Mouse (Mus musculus) 3T3-L1 (cell line): ENCODE data around the gene Gm42957.
A peak's percentile ranks its signal among the peaks of the same experiment; 100 is the strongest.
"Not testable (repeated sequence)": the region's sequence is repeated elsewhere in the genome, so short reads cannot be mapped to it uniquely, and the experiment has no call there.

Experiments used
- DNase-seq: peaks from one replicate; pipeline ENCODE4 v3.0.0-alpha.2; 2015; ENCODE audit warnings: low read depth, low spot score

Gene Gm42957

DNA sequence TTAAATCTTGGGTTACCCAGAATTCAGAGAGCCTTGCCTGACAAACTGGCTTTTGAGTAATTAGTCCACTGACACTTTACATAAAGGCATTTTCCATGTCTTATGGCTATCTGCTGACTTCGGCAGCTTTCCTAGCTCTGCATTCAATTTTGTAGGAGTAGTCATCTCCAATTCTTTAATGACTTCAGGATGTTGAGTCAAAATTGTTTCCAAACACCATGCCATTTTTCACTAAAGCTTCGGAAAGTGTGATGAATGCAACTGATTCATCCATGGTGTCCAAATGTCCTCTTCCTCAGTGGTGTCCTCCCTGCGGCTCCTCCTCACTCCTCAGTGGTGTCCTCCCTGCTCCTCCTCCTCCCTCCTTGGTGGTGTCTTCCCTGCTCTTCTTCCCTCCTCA is 17.3 kb upstream of the Gm42957 start:
- no peak for DNase-seq

DNA sequence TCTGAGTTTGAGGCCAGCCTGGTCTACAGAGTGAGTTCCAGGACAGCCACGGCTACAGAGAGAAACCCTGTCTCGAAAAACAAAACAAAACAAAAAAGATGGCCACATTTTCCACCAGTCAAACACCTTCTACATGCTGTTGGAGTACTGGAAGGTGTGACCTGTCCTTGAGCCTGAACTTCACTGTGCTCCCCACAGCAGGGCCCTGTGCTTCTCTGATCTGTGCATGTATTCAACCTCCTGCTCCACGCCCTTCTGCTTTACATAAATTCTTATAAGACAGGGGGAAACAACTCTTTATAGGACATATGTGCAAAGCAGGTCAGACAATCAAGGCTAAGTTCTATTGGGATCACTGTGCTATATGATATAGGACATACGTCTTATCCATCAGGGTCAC is 12.1 kb upstream of the Gm42957 start:
- DNase-seq, result no peak

DNA sequence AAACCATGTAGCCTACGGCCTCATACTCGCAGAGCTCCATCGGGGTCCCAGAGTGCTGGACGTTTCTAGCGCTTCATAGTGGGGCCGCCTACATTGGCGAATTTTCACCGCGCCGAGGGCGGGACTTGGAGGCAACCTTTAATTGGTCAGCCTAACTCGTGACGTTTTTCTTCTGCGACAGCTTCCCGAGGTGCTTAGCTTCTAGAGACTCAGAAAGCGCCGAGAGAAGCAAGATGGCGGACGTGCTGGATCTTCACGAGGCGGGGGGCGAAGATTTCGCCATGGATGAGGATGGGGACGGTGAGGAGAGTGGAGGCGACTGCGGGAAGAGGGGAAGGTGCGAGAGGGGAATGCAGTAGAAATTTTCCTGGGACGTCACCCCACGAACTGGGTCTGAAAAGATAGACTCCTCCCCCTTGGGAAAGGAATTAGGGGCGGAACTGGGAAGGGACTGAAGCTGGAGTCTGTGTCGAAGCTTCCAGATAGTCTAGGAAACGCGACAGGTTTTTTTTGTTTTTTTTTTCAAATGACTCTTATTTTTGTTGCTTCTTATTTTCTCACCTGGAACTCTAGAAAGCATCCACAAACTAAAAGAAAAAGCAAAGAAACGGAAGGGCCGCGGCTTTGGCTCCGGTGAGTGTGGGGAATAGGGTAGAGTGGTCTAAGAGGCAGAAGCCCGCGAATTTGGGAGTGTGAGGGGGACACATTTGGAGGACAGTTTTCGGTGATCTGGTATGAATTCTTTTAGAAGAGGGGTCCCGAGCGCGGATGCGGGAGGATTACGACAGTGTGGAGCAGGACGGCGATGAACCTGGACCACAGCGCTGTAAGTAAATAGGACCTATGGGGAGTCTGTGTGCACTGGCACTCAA is 5.3 kb upstream of the Gm42957 start, which contains the start of gene Rbm8a:
Gene Rbm8a, plus strand, starts transcription at position 205 of the 872 bp plus-strand sequence.
- DNase-seq, result peak; percentile 99

DNA sequence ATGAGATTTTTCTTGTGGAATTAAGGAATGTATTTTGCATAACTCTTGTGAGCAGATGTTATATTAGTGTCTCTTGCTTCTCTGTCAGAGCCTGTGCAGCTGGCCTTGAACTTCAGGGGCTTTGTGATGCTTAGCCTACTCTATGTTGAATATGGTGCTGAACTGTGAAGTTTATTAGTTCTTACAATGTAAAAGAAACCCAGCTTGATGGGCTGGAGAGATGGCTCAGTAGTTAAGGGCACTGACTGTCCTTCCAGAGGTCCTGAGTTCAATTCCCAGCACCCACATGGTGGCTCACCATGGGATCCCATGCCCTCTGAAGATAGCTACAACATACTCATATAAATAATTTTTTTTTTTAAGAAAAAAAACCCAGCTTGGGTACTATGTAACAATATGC is 3.2 kb upstream of the Gm42957 start:
- DNase-seq, result no peak

DNA sequence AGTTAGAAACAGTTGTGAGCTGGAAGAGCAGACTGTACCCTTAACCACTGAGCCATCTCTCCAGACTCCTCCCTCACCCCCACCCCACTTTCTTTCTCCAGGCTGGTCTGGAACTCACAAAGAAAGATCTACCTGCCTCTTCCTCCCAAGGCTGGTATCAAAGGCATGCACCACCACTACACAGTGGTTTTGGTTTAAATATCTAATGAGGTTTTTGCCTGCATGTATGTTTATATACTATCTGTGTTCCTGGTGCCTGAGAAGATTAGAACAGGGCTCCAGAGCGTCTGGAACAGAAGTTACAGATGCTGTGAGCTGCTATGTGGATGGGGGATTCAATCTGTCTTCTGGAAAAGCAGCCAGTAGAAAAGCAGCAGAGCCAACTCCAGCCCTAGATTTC is 1.3 kb upstream of the Gm42957 start:
- DNase-seq, result no peak

DNA sequence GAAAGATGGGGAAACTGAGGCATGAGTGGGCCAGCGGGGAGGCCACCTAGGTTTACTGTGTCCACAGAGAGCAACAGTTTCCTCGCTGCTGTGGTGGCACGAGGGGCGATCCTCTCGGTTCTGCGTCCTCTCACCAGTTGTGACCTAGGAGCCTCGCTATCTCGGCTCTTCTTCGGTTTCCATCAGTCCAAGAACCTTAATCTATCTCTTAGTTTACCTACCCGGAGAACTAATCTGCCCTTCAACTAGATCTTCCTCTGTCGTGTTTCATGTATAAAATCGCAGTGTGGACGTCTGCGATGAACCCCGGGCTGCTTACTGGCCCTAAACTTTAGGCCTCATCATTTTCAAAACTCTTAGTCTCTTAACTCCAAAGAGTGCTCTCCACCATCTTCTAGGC is 632 bp downstream of the Gm42957 start:
- no peak for DNase-seq

DNA sequence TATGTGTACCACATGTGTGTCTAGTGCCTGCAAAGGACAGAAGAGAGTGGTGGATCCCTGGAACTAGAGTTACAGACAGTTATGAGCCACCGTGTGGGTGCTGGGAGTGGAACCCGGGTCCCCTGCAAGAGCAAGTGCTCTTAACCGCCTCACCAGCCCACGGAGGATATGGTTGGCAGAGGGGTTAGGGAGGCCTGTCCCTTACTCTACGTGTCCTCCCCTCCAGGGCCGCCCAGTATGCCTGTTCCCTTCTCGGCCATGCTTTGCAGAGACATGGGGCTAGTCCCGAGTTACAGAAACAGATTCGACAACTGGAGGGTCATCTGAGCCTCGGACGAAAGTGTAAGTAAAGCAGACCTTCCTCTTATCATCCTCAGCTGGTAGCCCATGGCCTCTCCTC is 1.2 kb downstream of the Gm42957 start:
- DNase-seq, result no peak

DNA sequence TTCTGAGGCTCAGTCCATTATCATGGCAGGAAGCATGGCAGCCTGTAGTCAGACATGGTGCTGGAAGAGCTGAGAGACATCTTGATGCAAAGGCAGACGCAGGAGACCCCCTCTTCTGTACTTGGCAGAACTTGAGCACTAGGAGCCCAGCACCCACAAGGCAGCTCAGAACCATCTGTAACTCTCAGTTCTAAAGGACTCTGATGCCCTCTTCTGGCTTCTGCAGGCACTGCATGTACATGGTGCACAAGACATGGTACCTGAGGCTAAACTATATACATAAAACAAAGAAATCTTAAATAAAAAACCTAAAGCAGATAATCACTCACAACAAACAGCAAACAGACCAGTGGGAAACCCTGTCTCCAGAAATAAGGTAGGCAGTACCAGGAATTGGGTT is 3.9 kb downstream of the Gm42957 start:
- peak; percentile 85 for DNase-seq

DNA sequence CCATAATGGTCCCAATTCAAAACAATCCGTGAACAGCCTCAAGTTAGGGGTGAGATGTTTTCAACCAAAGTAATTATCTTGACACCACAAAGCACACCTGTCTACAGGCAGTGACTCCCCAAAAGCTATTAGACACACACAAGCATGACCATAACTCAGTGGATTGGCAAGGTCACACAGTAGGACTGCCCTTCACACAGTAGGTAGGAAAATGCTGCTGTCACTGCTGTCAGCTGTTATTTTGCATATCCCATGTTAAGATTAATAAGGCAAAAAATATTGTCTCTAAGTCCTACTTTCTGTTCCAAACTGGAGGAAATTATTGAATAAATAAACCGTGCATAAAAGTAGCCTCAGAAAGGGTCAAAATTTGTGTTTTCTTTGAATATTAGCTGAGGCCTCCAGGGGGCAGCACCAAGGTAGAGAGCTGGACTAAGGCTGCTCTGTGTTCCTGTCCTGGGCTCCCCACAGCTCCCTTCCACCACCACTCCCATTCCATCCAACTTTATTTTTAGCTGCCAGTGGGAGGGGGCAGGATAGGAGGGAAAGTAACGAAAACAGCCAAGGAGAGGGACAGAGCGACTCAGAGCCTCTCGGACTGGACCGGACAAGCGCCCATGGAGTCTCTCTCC is 9.9 kb downstream of the Gm42957 start, which contains the start of gene Itga10:
Gene Itga10, plus strand, starts transcription at position 567 of the 632 bp plus-strand sequence.
- peak; percentile 83 for DNase-seq

DNA sequence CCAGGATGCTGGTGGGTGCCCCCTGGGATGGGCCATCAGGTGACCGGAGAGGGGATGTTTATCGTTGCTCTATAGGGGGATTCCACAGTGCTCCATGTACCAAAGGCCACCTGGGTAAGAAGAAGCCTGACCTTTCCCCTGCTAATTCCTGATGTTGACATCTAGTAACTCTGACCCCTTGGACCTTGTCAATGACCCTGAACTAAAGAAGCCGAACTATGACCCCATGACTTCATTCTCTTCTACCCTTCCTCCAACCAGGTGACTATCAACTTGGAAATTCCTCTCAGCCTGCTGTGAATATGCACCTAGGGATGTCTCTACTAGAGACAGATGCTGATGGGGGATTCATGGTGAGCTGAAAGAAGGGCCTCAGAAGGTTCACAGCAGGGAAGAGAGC is 12.1 kb downstream of the Gm42957 start:
- no peak for DNase-seq

DNA sequence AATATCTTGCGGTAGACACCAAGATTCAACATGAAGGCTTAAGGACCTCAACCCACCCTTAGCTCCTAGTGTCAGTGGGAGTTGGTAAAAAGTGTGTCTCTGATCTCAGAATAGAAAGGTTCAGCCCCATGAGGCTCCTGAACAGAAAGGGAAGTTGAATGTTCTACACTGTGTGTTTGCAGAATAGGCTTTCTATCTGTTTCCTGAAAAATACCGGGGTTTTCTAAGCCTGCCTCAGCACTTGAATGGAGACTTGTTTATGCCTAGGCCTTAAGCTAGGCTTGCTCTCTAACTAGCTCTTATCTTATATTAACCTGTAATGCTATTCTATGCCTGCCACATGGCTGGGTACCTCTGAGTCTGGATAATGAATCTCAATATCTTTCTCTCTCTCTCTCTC is 25.6 kb downstream of the Gm42957 start:
- DNase-seq, result no peak

DNA sequence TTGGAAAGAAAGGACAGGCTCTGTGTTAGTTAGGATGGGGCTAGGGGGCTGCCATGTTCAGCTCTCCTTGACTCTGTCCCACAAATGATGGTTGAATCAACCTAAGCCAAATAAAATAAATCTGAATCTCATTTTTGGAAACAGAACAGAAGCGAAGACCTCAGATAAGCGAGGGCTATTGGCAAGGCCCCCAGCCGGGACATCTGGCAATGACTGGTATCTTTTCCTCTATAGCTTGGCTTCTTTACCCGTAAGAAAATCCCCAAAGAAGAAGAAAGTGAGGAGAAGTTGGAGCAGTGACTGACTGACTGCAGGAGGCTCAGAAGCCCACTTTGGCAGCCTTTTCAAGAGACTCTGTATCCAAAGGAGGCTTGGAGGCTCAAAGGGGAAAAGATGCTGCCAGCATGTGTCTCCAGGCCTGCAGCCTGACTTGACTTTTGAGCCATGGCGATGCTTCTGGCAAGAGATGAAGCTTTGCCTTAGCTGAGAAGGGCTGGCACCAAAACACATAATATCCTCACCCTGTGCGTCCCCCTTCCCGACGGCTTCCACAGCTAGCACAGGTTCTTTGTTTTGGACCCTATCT is 27.6 kb downstream of the Gm42957 start:
- peak; percentile 60 for DNase-seq

DNA sequence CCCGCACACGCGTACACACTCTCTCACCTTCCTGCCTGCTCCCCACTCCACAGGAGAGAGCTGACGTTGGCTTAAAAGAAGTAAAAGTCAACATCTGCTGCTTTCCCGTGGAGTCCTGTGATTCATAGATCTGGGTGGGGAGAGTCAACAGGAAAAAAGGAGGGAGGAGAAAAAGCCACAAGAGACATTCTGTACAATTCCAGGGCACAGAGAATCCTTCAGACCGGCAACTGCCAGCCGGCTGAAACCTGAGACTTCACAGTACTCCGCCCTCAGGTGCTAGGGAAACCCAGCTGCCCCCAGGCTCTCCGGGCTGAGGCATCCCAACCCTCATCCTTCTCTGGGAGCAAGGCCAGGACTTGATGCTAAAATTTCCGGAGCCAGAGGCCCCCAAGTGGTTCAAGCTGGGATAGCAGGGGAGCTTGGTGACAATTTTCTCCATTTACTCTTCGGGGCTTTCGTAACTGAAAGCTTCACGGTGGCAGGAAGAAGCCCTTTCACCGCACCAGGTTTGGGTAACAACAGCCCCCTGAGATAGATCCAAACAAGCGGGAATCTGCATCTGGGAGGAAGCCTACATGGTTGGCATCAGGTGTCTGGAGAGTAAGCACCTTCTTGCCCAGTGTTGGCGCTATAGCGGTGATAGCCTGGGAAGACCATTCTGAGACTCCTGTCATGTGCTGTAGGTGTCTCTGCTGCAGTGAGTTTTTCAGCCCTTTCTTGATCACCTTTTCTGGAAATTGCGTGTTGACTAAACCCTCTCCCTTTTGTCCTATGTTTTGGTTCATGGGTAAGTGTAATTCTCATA is 28.4 kb downstream of the Gm42957 start:
- peak; percentile 99 for DNase-seq

DNA sequence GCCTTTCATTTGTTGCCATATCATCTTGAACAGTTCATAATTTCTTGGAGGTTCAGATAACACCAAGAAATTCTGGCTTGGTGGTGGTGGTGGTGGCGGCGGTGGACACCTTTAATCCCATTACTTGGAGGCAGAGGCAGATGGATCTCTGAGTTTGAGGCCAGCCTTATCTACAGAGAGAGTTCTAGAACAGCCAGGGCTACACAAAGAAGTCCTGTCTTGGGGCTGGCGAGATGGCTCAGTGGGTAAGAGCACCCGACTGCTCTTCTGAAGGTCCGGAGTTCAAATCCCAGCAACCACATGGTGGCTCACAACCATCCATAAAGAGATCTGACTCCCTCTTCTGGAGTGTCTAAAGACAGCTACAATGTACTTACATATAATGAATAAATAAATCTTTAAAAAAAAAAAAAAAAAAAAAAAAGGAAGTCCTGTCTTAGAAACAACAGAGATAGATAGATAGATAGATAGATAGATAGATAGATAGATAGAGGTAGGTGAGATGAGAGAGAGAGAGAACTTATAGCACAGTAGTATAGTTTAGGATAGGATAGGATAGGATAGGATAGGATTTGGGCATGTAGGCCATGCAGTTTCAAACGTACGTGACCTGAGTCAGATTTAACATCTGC is 30.6 kb downstream of the Gm42957 start:
- DNase-seq, result not testable (repeated sequence)

DNA sequence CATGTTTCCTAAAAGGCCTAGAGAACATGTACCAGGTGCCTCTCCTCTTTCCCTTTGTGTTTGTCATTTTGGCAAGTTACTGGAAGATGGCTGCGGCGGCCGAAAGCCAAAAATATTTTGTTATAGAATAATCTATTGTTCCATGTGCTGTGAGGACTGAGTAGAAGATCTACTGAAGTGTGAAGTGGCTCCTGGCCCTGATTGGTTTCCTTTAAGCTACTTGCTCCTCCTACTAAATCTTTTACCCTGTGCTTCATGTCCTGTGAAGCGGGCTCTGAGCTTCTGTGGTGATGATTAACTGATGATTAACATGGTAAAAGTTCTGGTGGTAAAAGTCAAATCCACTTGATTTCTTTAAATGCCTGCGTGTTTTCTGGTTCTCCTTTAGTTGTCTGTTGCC is 31.6 kb downstream of the Gm42957 start:
- no peak for DNase-seq

DNA sequence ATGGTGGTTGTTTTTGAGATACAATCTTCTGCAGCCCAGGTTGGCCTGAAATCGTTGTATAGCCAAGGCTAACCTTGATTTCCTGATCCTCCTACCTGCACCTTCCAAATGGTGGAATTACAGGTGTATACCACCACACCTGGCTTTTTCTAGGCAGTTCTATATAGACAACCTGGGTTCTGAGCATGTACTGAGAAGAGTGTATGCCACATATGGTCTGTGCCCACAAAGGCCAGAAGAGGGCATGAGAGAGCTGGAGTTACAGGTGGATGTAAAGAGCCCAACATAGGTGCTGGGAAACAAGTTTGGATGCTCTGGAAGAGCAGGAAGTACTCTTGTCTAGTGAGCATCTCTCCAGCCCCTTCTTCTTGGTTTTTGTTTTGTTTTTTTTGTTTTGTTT is 32.0 kb downstream of the Gm42957 start:
- DNase-seq, result peak; percentile 76

DNA sequence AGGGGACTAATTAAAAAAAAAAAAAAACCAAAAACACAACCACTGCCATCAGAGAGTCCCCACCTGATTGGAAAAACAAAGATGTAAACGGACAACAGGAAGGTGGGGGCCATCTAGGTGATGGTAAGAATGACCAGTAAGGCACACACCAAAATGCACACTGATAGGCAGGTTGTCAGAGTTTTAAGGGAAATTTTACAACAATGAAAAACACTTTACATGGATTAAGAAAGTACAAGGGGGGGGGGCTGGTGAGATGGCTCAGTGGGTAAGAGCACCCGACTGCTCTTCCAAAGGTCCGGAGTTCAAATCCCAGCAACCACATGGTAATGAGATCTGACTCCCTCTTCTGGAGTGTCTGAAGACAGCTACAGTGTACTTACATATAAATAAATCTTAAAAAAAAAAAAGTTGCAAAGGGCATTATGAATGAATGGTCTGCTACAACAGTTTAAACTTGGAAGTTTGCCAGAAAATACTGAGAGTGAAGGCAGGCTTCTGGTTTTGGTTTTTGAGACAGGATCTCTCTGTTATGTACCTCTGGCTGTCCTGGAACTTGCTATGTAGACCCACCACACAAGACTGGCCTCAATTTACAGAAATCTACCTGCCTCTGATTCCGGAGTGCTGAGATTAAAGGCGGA is 33.3 kb downstream of the Gm42957 start:
- DNase-seq, result no peak

DNA sequence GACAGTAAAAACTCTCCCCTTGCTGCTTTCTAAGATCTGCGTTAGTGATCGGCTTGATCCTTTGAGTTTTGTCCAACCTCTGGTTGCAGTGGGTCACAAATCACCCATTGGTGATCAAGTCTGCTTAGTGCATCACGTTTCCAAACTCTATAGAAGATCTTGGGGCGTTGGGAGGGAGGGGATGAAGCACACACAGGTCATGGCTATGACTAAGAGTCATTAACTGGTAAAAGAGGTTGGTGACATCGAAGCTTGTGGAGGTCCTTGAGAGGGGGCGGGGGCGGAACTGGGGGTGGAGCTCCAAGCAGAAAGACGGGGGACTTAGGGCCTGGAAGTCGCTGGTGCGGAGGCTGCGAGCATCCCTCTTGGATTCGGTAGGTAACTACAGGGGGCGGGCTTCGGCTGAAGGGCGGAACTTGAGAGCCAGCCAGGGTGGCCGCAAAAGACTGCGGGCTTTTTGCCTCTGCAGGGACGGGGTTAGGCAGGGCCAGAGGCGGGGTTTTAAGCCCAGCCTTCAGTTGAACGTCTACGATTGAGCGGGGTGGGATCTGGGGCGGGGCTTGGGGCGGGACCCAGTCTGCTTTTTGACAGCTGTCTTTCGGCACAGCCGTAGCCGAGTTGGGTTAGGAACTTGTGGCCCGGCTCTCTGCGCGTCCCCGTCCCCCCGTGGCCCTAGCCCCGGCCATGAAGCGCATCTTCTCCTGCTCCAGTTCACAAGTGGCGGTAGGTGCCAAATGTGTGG is 34.6 kb downstream of the Gm42957 start, which contains the start of gene Ankrd35:
Gene Ankrd35, plus strand, starts transcription at position 405 of the 742 bp plus-strand sequence.
- no peak for DNase-seq

DNA sequence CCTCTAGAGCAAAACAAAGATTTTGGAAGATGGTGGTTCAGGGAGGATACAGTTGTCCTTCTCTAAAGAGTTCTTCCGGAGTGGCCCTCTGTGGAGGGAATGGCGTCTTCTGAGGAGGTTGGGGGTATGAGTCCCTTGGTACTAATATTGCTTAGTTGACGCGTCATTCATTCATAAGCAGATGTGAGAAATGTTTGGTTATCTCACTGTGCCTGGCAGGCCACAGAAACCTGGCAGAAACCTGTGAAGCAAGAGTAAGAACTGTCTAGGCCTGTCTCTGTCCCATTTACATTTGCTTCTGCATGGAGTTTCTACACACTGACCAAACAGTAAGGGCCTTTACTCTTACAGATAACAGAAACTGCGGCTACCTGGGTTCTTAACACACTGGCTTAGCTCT is 36.2 kb downstream of the Gm42957 start:
- DNase-seq, result no peak

DNA sequence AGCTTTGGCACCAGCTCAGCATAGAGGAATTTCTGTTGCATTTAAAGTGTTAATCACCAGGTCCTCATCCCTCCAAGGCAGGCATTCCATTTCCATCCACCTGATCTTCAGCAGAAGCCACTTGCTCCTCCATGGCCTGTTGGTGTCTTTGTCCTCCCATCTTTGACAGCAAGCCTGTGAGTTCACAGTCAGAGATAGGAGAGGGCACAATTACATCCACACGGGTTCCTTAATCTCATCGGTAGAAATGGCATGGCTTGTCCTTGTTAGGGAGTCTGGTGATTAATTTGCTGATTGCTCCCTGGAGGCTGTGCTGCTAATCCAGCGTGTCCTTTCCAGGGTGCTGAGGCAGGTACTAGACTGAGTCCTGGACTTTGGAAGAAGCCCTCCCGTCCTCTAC is 38.2 kb downstream of the Gm42957 start:
- DNase-seq, result no peak
